Mouse (Mus musculus) G1E (cell line): Measurements from ENCODE around the gene Stat4.

Source experiments
- CTCF ChIP-seq: IDR thresholded peaks from 2 replicates; pipeline ENCODE4 v1.5.1; 2012; ENCODE audit warnings: low read depth, low read length, inconsistent platforms, mixed read lengths
- GATA1 ChIP-seq: IDR thresholded peaks from 2 replicates; pipeline ENCODE4 v1.6.1; 2012; ENCODE audit warnings: borderline replicate concordance, low read length, inconsistent platforms, mixed read lengths
- GATA2 ChIP-seq: IDR thresholded peaks from 2 replicates; pipeline ENCODE4 v1.6.1; 2012; ENCODE audit warnings: low read depth, low read length, inconsistent platforms, borderline replicate concordance
- POLR2AphosphoS5 ChIP-seq: IDR thresholded peaks from 2 replicates; pipeline ENCODE4 v1.6.1; 2012; ENCODE audit warnings: low read depth, low read length, inconsistent platforms; ENCODE audit not compliant: insufficient replicate concordance
- TAL1 ChIP-seq: conservative IDR thresholded peaks from 2 replicates; pipeline ENCODE4 v1.6.1; 2012; ENCODE audit warnings: low read depth, low read length, inconsistent platforms, mixed read lengths

DNA sequence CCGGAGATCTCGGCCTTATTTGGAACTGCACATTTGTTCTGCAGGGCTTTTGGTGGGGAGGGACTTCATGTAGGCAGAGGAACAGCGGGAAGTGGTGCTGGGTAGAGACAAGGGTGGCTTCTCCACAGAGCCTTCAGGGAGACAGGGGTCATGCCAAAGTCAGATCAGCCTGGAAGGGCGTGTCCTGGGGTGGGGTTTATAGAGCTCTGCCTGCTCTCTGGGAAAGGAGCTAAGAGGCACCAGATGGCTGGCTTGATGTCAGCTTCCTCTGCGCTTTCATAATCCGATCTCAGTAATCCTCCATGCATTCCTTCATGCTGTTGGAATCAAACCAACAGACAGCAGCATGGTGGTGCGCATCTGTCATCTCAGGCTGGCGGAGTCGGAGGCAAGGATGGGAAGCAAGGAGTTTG is 163.0 kb downstream of the Stat4 start:
- TF ChIP-seq CTCF: no peak
- no peak for TF ChIP-seq GATA1
- no peak for TF ChIP-seq GATA2
- TF ChIP-seq TAL1: no peak
- no peak for TF ChIP-seq POLR2AphosphoS5
